Mouse (Mus musculus) cortical plate, adult 2 months (tissue): ENCODE measurements around the gene Anks1.
A peak's percentile ranks its signal among the peaks of the same experiment; 100 is the strongest.

ENCODE experiments used
- CTCF ChIP-seq: fragments of 200-500 bp; IDR thresholded peaks from 2 replicates; pipeline ENCODE4 v1.5.1; 2011; ENCODE audit warnings: mild to moderate bottlenecking, control low read depth, low read length; ENCODE audit not compliant: insufficient read depth; ENCODE audit errors: extremely low read depth
- POLR2A ChIP-seq: fragments of 200-500 bp; IDR thresholded peaks from 2 replicates; pipeline ENCODE4 v1.6.1; 2011; ENCODE audit warnings: mild to moderate bottlenecking, low read length, control low read depth; ENCODE audit not compliant: insufficient read depth; ENCODE audit errors: extremely low read depth

GRCm38 (mm10) chr17:27907512-27908205 lies 1.4 kb upstream of the Anks1 start:
- TF ChIP-seq CTCF (no peak), POLR2A (peak; percentile 63; the same call in 1 of the 2 replicates)
